Comparison of ENCODE assay signal across 9 mouse cellular contexts in the genomic region with DNA sequence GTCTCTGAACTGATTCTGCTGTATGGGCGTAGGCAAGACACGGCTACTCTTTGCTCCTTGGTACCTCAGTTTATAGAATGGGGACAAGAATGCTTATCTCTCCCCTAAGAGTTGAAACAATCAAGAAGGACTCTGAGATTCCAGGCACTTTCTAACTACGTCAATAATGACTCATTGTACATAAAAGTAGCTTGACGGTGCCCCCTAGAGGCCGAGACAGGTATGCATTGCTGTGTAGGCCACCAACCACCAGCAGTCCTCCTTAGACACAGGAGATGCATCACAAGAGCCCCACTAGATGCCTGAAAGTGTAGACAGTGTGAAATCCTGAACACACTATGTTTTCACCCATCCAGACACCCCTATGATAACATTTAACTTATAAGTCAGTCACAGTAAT. TPM values are rescaled to one million over a fixed set of nuclear protein-coding genes. Genes with fewer than 3 reads are reported as not detected.
A peak's percentile ranks its signal among the peaks of the same experiment; 100 is the strongest.
DNase-seq lines count a peak whose midpoint lies in the region; ATAC-seq and TF ChIP-seq lines count a peak whose summit lies in the region.
"Had no signal": no experiment of that assay in that cellular context is flagged by ENCODE, and none has a peak within 500 bp of the region (broad histone marks: within the 10 kb centered on the region; RNA-seq: fewer than 3 reads in every experiment).

No protein-coding gene starts in this region.

- no peaks in the 10 kb centered on the region for H3K4me1 ChIP-seq in heart, adult 2 months (ENCODE audit: control insufficient read depth, insufficient read depth, low read length)
- no peaks in the 10 kb centered on the region for H3K4me1 ChIP-seq in midbrain, embryonic 14.5 days (ENCODE audit: control insufficient read depth, insufficient read depth, low read length)

- no peaks in the 10 kb centered on the region for H3K36me3 ChIP-seq in heart, adult 2 months (ENCODE audit: control insufficient read depth, insufficient read depth, low read length)
- H3K36me3 ChIP-seq in midbrain, embryonic 14.5 days (ENCODE audit: control insufficient read depth, insufficient read depth, low read length) = no peaks in the 10 kb centered on the region
- H3K36me3 ChIP-seq: embryonic facial prominence, embryonic 12.5 days had no signal

- intact Hi-C loops in heart, adult 2 months (cut with DNase I) = no loop called here
- intact Hi-C loops in heart, postnatal 25 days (cut with DNase I) = loop anchor here (5.0 kb wide), 1 partner anchor 196 kb away; no protein-coding TSS in a partner anchor

- peak; percentile 73 for TF ChIP-seq CTCF in heart, adult 2 months (IDR thresholded peaks at IDR 0.05)

- H3K79me2 ChIP-seq in heart, adult 2 months (replicated peaks; ENCODE audit: control insufficient read depth, insufficient read depth, low read length) = no peaks in the 10 kb centered on the region

- H3K4me3 ChIP-seq in heart, adult 2 months = no peak overlapping the region
- no peak overlapping the region for H3K4me3 ChIP-seq in midbrain, embryonic 14.5 days (replicated peaks; ENCODE audit: low read depth, low read length)
- H3K4me3 ChIP-seq: embryonic facial prominence, embryonic 12.5 days had no signal

- no peaks in the 10 kb centered on the region for H3K9me3 ChIP-seq in midbrain, embryonic 14.5 days (ENCODE audit: control insufficient read depth, low read length)
- H3K9me3 ChIP-seq: embryonic facial prominence, embryonic 12.5 days had no signal

- H3K27me3 ChIP-seq in heart, adult 2 months (ENCODE audit: control insufficient read depth, insufficient read depth, low read length) = no peaks in the 10 kb centered on the region
- H3K27me3 ChIP-seq in midbrain, embryonic 14.5 days (ENCODE audit: control insufficient read depth, insufficient read depth, low read length) = no peaks in the 10 kb centered on the region
- H3K27me3 ChIP-seq: embryonic facial prominence, embryonic 12.5 days had no signal

- no peak overlapping the region for H3K27ac ChIP-seq in heart, adult 2 months
- no peak overlapping the region for H3K27ac ChIP-seq in midbrain, embryonic 14.5 days (replicated peaks; ENCODE audit: low read depth, low read length)
- H3K27ac ChIP-seq: embryonic facial prominence, embryonic 12.5 days had no signal

- no peak for TF ChIP-seq POLR2A in heart, adult 2 months (IDR thresholded peaks at IDR 0.05; ENCODE audit: insufficient read depth, low read depth, low read length)

- DNase-seq in heart, adult 2 months = peak; percentile 10 to 26
- no peak for DNase-seq in heart, postnatal 25 days (ENCODE audit: low spot score)
- peak; percentile 75 for DNase-seq in 416B (ENCODE audit: low read depth)
- DNase-seq in NIH3T3 (ENCODE audit: low read depth) = peak; percentile 66
- DNase-seq in embryo, embryonic 10.5 days (ENCODE audit: low spot score) = peak; percentile 81
- DNase-seq in large intestine, adult 2 months (ENCODE audit: low read depth, low spot score) = peak; percentile 13
- peak; percentile 70 for DNase-seq in midbrain, embryonic 14.5 days

- no peak for ATAC-seq in midbrain, embryonic 14.5 days (ENCODE audit: low FRiP score, low TSS enrichment)
- ATAC-seq in monocyte, adult 5-6 weeks (replicated peaks; ENCODE audit: insufficient number of reproducible peaks, low FRiP score, low TSS enrichment, poor library complexity, severe bottlenecking) = no peak

- no peak overlapping the region for H3K4me2 ChIP-seq in midbrain, embryonic 14.5 days (ENCODE audit: low read length)
- H3K4me2 ChIP-seq: embryonic facial prominence, embryonic 12.5 days had no signal

- 47% methylated on average over 5 of the region's 5 CpGs for WGBS in heart, adult 2 months
- WGBS in large intestine, adult 2 months = 28% methylated on average over 5 of the region's 5 CpGs
- WGBS in midbrain, embryonic 14.5 days = 43% methylated on average over 5 of the region's 5 CpGs

- no peak for TF ChIP-seq EP300 in heart, adult 2 months (IDR thresholded peaks at IDR 0.05; ENCODE audit: insufficient read depth, low read depth, low read length)

- no peak overlapping the region for H3K9ac ChIP-seq in heart, adult 2 months (ENCODE audit: low read depth, low read length)
- no peak overlapping the region for H3K9ac ChIP-seq in midbrain, embryonic 14.5 days (replicated peaks; ENCODE audit: low read length)
- H3K9ac ChIP-seq: embryonic facial prominence, embryonic 12.5 days had no signal

RNA-seq across cellular contexts. Expression of gene Crtam, which starts 24.0 kb away (rescaled TPM):
- not detected for total RNA-seq in heart, adult 2 months (2021)
- 0.12 TPM in 1 of 2 replicates, not detected in the other for polyA plus RNA-seq in heart, adult 2 months (2012; rRNA removed)
- total RNA-seq in heart, postnatal 25 days (2021) = not detected
- 0.09 and 0.16 TPM in 2 replicates for polyA plus RNA-seq in large intestine, adult 2 months (2012; rRNA removed)
- 0.18 and 0.26 TPM in 2 replicates for polyA plus RNA-seq in midbrain, embryonic 14.5 days (2014; fragmentation: Nextera tagmentation; extraction: Ambion mirVana)
- total RNA-seq in monocyte, adult 5-6 weeks (2017) = 2.6 to 16.5 TPM (median 10.8 TPM) in 3 replicates
